Mouse (Mus musculus) adrenal gland, postnatal 4 days (tissue): ENCODE measurements at regions not wholly inside any gene's neighbourhood (a gene's known extent, or its start where the extent isn't known, plus 50 kb on each side); places are given as distances from the start of the nearest gene placed in this dataset.

ENCODE experiments used
- DNase-seq, 2 experiments: peaks; one replicate each; pipeline ENCODE4 v3.0.0; 2021 to 2022; ENCODE audit warnings: low spot score in 2 of 2, mixed read lengths in 2 of 2

DNA sequence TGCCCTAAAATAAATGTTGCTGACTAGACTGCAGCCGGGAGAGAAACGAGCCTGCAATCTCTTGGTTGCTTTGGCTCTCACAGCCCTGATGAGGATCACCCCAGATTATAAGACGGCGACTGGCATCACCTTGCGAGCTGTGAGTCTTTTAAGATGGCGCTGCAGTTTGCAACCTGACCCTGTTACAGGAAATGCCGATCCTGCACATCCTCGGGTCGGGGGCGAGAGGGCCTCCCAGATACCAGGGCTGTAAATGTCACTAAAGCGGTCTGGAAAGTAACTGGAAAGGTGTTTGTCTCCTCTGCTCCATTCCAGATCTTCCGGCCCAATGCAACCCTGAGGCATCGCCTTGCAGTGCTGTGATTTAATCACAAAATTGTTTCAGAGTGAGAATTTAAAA, 53.4 kb downstream of the Cartpt start:
- DNase-seq = no peak

DNA sequence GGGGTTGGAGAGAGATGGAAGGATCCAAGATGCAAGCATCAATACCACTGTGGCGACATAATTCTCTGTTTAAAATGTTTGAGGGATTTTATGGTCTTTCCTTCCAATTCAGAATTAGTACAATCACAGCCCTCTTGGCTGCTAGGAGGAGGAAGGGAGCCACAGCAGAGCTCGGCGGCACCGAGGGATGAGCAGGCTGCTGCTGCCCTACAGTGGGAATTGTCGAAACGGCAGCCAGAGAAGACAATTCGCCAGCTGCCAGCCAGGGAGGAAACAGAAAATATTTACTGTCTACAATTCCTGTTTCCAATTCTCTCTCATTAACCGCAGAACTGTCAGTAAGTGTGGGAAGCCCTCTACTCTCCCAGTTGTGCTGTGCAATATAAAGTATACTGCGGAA, 58.3 kb downstream of the Cartpt start:
- no peak for DNase-seq

DNA sequence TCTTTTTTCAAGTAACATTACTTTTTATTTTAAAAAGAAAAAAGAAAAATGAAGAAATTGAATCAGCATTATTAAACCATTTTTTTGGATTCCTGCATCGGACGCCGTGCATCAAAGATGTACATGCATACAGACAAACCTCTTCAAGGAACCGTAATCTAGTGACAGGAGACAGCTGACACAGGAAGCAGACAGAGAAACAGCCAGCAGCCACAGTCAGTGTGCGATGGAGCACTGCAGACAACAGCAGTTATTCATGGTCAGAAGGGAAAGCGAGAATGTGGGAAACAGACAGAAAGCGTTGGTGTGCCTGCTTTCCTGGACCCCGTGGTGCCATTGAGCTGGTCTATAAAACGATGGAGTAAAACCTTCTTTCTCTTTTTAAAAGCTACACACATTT, 61.4 kb downstream of the Cartpt start:
- DNase-seq = no peak

DNA sequence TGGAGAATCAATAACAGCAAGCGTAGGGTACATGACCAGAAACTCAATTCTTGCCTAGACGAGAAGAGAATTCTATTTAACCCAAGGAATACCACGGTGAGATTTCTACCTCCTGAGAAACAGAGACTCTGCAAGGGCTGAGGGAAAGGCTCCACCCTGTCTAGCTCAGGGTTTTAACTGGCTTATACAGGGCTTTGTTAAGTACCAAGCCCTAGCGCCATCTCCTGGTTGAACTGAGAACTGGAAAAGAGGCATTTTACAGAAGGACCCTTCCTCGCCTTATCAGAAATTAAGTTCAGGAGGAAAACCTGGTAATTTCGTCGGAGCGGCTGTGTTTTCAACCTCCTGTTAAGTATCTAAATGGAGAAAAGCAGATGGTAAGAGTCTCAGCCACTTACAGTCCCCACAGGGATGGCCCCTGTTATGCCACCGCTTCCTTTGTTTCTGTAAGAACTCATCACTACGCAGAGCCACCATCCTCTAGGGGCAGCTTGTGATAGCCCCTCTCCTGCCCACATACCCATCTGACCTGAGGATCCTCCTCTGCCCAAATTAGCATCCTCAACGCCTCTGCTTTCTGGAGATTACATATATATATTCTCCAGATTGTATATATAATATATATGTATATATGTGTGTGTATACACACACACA, 63.0 kb downstream of the Cartpt start:
- DNase-seq = peak; percentile 19 to 30

DNA sequence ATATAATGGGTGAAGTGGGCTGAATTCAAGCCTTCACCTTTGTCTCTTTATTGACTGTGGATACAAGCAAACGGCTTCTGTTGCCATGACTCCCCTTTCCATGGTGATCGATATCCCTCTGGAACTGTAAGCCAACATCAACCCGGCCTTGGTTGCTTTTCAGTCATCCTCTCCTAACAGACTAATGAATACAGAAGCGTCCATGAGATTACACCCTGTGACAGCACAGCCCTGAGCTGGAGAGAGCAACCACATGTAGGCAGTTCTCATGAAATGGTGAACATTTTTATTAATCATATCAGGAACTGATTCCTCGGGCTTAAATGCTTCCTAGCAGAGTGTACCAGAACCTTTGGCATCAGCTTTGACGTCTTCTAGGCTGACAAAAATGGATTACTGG, 63.7 kb downstream of the Cartpt start:
- DNase-seq = no peak

DNA sequence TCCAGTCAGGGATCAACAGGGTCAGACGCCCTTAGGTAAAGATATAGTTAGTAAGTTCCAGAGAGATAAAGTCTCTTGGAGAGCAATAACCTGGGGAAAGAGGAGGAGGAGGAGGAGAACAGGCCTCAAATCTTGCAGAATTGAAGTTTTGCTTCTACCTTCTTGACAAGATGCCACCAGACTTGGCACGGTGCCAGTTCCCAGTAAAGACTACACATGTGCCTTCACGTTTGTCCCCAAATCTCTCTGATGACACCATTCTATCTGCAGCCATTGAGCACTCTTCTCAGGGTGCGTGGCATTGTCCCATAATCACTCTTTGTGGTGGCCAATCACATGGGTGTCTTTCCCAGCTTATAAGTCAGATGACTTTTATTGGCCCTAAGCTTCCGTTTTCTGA, 64.3 kb downstream of the Cartpt start:
- no peak for DNase-seq

DNA sequence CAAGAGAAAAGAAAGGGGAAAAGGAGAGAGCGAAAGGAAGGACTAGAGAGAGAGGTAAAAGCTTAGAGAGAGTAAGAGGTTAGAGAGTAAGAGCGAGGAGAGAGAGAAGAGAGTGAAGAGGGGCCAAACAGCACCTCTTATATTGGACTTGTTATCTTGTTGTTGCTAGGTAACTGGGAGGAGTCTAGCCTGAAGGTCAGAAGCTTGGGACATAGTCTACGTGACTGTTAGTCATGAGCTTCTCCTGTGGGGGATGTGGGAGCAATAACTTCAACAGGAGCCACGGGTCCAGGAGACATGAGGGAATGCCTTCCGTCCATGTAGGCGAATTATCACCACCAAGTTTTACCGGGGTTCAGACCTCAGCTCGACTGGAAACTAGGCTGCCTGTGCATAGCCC, 65.4 kb downstream of the Cartpt start:
- no peak for DNase-seq

DNA sequence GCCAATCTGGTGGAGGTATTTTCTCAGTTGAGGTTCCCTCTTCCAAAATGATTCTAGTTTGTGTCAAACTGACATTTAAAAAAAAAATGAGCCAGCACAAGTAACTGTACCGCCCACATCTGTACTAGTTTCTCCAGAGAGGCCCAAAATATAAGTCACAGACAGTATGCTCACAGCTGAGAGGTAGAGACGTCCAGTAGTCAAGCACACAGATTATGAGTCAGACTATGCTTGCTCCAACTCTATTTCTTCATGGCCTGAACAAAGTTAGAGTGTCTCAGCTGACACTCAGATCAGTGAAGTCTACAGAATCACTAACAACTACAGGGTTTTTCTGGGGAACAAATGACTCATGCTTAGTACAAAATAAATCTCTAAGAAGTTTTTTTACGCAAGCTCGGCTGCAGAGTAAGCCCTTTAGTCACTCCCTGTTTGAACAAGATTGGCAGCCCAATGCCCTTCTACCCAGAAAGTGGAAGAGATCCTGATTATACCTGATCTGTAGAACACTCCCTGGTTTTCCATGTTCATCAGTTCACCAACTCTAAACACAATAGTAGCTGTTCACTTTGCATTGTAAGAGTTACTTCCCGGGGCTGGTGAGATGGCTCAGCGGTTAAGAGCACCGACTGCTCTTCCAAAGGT, 70.7 kb downstream of the Cartpt start:
- DNase-seq = no peak

DNA sequence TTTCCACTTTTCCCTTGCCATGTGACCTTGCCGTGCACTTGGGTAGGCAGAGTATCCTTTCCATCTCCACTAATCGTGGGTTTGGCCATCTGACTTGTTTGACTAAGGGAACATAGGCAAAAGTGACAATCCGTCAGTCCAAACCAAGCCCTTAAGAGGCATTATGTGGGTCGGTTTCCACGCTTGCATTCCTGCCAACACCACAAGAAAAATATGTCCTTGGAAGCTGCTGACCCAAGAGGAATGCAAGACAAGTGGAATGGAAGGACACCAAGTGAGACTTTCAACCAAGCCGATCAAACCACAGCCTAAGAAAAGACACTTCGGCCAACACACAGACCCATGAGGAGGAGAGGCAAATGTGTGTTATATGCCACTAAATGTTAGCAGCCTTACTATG, 73.3 kb downstream of the Cartpt start:
- DNase-seq = no peak

DNA sequence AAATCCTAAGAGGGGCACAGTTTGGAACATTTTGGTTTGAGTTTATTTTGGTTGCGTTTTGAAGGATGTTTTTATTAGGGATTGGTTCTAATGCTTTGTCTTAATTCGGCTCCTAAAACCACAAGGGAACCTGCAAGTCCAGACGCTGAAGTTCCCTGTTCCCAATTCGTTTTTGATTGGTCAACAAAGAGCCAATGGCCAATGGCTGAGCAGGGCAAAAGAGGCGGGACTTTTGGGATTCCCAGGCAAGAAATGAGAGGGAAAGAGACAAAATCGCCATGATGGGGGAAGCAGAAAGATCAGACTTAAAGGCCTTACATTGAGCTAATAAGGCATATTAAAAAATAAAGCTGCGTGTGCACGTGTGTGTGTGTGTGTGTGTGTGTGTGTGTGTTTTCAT, 76.3 kb downstream of the Cartpt start:
- no peak for DNase-seq

DNA sequence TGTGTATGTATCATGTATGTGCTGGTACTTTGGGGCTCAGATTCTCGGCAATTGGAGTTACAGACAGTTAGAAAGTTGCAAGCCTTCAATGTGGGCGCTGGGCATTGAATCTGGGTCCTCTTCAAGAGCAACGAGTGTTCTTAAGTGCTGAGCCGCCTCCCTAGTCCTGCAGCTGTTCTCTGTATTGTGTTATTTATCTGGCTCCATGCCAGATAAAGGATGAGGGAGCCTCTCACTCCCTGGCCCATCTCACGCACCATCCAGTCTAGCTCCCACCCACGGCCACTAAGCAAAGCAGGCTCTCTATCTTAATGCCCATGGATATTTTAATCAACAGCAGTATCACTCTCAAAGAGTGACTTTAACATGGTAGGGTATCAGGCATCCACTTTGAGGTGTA, 84.2 kb downstream of the Cartpt start:
- DNase-seq = no peak

DNA sequence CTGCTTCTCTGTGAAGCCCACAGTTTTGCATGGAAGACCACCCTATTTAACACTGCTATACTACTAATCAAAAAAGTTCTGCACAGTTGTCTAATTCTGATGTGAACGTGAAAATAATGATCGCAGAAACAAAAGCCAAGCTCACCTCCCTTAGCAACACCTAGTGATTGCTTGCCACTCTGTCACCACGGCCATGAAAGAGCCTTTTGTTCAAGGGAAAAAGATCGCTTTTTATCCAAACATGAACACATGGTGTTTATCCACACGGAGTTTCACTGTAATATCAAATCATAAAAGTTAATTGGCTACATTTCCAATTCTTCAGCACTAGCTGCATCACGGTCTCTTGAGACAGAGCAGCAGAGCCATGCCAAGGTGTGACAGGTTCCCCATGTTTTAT, 85.1 kb downstream of the Cartpt start:
- no peak for DNase-seq

DNA sequence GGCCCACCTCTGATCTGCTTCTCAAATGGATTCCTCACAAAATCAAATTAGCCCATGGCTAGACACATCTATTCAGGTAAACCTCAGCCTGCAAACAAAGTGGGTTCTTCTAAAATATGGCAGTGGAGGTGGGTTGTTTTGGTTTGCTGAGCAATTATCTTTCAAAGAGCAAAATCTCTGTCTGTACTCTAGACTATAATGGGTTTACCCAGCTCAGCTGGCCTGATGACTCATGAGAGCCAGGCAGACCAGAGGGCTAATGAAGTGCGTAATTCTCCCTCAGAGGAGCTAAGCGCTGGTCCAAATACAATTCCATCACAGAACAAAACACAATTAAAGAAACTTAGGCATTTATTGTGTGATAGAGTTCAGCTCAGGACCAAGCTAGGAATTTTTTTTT, 86.1 kb downstream of the Cartpt start:
- no peak for DNase-seq

DNA sequence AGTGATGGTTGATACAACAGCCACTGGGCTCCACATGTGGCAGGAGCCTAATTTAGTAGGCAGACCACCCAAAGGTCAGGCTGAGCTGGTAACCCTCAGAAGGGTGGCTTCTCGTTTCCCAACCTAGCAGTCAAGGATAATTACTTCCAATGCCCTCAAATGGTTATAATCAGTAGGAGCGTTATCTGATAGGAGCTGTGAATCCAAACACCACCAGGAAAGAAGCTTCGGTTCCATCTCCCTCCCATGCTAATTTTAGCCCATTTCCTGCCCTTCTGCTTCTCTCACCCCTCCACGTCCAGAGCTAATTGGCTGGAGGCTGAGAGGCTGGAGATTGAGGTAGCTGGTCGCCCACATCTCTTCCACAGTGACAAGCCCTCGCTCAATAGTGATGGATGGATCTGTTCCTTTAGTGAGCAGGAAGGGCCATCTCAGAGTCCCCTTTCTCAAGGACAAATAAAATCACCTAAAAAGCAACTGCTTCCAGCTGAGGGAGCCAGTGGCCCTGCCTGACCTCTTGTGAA, 86.8 kb downstream of the Cartpt start:
- no peak for DNase-seq

DNA sequence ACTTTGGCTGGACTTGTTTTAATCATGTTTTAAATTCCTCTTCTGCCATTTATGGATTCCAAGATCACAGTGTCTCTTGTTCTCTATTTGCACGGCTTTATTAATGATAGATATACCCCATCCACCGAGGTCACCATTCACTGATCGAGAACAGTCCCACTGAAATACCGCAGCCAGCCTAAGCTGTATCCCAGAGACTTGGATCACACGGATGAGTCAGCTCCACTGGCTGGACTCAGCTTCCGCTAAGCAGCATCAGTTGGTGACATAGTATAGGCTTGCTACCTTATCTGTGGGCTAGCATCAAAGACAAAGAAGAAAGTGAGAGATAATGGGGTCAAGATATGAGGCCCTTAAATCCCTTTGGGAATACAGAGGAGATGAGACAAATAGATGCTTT, 106.4 kb downstream of the Cartpt start:
- no peak for DNase-seq

DNA sequence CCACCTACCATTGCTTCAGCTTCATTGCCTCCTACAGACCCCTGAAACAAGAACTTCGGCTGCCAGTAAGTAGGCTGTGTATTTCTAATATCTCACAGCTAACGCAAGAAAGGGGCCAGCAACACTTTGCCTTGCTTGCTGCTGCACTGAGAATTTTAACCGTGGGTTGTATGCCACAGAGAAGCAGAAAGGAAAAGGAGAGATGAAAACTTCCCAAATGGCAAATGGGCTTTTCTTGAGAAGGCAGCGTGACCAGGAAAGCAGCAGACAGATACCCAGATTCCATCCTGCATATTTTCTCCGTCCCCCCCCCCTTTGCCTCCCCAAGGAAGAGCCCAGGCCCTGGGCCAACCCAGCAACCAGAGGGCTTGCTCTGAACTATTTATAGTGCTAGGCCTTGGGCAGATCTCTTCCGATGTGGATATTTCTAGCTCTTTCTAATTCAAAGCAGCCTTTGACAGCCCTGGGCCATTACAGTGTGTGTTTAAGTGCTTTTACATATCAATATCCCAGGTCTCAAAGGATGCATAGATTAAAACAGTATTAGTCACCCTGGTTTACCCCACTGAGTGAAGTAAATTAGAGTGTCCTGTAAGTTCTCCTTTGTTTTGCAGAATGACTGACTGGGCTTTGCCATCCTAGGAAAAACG, 107.0 kb downstream of the Cartpt start:
- no peak for DNase-seq

DNA sequence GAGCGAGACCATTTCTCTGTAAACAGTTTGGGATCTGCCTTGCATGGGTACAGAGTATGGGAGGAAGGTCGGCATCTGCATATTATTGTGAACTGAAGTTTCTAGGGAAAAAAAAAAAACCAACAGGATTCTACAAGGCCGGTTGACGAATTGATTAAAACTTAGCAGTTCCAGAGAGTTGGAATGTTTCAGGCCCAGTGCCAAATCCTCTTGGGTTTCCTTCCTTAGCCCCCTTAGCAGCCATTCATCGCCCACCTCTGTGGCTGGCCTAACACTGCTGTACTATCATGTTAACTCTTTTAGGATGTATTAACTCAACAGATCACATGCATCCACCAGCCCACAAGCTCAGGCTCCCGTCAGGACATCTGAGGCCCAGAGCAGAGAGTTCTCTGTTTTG, 107.9 kb downstream of the Cartpt start:
- no peak for DNase-seq

DNA sequence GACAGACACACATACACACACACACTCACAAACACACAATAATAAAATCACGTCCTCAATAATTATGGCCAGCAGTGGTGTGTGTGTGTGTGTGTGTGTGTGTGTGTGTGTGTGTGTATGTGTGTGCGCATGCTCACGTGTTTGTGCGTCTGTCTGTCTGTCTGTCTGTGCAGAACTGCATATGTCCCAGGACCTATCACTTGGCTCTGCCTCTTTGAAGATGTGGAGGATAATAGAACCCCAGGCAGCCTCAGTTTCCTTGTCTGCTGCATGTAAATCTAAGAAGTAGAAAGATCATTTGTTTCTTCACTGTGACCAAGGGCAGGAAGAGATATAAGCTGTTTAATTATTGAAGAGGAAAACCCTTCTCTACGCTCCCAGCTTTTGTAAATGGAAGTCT, 109.9 kb downstream of the Cartpt start:
- DNase-seq = no peak

DNA sequence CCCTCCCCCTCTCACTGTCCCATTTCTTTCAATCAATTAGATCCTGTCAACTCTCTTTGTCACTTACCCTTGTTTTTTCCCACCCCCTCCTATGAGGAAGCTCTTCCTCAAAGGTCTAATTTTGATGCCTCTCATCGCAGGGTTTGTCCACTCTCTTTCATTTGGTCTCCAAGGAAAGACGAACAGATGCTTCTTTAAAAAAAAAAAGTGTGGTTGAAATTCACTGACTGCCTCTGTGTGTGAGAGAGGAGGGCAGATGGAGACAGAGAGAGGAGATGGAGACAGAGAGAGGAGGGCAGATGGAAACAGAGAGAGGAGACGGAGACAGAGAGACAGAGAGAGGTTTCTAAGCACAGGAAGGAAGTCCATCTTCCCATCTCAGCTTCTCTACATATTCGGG, 113.1 kb downstream of the Cartpt start:
- no peak for DNase-seq

DNA sequence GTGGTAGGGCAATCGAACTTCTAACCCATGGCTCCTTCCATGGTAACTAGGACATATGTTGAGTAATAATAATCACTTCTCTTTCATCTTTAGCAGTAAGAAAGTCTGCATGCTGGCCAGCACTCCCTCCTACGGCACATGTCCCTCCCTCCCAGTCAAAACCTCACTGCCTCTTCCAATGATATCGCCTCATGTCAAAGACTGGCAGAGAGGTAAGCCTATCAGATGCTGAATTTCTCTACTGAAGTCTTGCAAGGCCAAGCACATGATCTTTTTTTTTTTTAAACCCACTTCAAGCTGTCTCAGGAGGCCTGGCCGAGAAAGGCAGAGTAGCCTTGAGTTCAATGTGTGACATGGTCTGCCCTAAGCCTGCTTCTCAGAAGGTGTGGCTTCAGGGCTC, 115.5 kb downstream of the Cartpt start:
- DNase-seq = no peak

DNA sequence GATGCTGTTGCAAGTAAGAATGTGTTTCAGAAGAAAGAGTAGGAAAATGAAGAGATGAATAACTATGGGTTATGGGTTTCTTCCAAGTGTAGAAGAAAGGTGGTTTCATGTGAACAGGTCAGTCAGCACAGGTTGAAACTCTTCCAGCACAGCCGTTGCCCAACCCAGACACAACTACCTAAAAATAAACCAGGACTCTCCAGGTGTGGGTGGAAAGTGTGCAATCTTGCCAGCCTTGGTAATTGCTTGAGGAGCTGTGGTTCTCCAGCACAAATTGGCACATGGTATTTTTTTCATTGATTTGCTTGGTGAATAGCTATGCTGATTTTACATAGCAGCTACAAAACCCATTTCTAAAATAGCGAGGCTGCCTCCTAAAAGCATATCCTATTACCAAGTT, 116.6 kb downstream of the Cartpt start:
- no peak for DNase-seq

DNA sequence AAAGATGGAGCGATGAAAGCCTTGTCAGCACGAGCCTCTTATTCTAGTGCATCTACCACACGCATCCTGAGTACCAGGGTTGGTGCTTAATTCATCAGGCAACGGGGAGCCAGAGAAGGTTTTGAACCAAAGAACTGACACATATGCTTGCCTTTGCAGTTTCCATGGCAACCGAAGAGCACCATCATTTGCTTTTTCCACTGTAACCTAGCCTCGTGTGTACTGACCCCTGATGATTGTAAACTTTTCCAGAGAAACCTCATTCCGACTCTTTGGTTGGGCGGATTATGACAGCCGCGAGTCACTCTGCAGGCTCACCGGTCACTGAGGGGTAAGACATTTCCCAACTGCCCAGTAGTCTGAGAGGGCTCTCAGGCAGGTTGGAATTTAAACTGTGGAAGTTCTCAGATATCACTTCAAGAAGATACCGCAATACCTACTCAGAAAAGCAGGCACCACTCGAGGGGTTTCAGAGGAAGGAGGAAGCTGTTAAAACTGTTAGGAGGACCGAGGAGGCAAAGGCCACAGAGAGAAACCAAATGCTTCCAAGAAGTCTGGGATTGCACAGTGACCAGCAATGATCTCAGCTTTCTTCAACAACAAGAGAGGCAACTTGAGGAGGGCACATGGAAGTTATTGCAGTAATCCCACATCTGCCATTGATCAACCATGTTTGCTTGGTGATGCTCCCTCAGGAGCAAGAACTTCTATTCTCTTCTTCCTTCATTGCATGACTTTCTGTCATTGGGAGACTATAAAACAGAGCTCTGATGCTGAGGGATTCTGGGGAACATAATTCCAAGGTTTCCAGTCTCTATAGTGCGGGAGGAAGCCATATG, 117.8 kb downstream of the Cartpt start:
- DNase-seq = no peak
